Mouse (Mus musculus) neural tube, embryonic 10.5 days (tissue): Measurements from ENCODE around the gene Npas1.

ENCODE experiments used
- DNase-seq: peaks from one replicate; pipeline ENCODE4 v3.0.0-alpha.2; 2017; ENCODE audit warnings: low spot score; ENCODE audit errors: extremely low spot score

The Npas1 gene

GRCm38 (mm10) chr7:16471549-16471948 lies 6.0 kb downstream of the Npas1 start:
- DNase-seq, result no peak

DNA sequence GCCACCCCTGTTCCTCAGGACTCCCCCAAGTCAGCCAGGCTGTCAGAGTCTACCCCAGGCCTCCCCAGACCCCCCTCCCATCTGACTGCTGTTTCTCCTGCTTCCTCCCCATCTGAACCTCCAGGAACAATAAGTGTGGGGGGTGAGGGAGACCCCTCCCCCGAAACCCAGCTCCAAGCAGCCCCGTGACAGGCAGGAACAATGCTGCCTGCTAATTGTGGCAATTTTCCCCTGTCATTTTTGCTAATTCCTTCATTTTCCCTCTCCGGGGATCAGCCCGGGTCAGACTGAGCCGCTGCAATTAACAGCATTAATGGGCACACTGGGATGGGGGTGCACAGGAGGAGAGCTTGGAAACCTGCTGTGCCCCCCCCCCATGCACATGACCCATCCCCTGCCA lies 9.4 kb downstream of the Npas1 start:
- DNase-seq, result no peak

- DNase-seq, result no peak
Observed at GRCm38 (mm10) chr7:16466565-16466964, 11.0 kb downstream of the Npas1 start.

DNA sequence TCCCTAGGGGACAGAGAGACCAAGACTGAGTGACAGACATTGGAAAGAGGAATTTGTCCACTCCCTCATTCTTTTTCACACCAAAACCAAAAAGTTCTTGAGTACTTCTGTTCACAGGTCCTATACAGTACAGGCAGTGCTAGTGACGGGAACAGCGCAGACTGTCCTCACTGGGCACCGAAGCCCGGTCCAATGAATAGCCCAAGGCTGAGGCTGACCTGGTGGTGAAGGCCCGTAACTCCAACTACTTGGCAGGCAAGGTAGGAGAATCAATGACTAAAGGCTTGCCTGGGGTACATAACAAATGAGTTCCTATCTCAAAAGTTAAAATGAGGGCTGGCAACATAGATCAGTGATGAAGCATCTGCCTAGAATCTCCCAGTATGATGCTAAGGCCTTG lies 12.0 kb downstream of the Npas1 start:
- no peak for DNase-seq

DNA sequence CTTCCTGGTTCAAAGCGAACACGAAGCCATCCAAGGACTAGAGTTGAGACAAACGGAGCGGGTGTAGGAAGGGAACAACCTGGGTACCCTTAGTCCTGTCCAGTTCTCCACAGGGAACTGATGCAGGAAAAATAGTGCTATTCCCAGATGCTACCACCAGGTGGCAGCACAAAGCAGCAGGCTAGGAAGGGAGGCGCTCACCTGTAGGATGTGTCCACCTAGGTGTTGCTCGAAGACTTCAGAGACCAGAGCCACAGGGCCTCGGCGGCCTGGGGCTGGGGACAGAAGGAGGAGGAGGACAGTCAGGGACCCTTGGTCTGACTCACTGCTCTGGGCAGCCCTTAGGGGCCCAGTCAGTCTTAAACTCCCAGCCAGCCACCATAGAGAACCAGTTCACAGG lies 12.4 kb downstream of the Npas1 start:
- peak; percentile 73 for DNase-seq

- peak; percentile 93 for DNase-seq
Observed at GRCm38 (mm10) chr7:16463214-16463613, 14.3 kb downstream of the Npas1 start.

- no peak for DNase-seq
Observed at GRCm38 (mm10) chr7:16461705-16462104, 15.8 kb downstream of the Npas1 start.

DNA sequence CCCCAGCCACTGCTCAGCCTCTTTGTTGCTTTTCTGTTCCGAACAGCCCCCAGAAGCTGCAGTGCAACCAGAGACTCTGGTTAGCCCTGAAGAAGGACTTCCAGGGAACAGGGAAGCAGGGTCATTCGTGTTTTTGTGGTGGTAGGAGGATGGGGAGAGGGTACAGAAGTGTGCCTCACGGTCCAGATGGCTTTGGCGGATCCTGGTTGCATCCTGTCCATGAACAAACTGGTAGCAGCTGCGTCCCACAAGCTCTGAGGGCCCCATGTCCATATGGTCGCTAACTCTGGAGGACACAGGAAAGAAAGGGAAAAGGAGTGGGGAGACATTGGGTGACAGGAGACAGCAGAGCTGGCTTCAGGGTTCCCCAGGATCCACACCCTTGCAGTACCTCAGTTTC lies 16.4 kb downstream of the Npas1 start:
- DNase-seq, result no peak

DNA sequence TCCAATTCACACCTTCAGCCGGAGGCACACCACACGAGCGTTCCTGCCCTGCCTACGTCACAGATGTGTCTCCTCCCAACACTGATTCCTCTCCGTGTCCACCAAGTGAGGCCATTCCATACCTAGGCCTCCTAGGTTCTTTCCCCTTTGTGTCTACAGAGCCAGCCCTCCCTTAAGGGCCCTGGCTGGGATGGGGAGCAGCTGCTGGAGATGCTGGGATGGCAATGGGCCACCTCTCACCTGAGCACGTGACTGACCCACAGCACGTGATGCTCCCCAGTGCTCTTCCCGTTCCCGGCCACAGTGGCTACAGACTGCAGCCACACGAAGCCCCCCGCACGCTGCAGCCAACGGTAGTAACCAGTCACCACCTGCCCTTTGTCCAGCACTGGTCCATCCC lies 17.0 kb downstream of the Npas1 start:
- DNase-seq, result no peak

DNA sequence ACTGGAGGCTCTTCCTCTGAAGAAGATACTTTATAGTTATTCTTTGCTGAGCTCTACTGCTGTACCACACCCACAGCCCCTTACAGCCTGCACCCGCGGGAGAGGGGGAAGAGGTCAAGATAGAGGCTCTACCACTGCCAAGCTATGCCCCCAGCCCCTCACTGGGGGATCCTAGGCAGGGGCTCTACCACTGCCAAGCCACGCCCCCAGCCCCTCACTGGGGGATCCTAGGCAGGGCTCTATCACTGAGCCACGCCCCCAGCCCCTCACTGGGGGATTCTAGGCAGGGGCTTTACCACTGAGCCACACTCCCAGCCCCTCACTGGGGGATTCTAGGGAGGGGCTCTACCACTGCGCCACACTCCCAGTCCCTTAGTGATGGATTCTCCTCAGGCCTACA lies 21.2 kb downstream of the Npas1 start:
- DNase-seq, result no peak

DNA sequence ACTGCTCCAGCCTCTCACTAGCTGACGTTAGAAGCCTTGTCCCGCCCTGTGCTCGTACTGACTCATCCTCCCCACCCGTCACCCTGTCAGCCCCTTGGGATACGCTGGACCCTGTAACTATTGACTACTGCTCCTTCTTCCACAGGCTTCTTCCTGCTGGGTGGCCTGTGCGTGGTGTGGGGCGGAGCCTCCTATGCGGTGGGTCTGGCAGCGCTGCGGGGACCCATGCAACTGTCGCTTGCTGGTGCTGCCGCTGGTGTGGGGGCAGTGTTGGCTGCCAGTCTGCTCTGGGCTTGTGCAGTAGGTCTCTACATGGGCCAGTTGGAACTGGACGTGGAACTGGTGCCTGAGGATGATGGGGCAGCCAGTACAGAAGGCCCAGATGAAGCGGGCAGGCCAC lies 22.5 kb downstream of the Npas1 start:
- no peak for DNase-seq

DNA sequence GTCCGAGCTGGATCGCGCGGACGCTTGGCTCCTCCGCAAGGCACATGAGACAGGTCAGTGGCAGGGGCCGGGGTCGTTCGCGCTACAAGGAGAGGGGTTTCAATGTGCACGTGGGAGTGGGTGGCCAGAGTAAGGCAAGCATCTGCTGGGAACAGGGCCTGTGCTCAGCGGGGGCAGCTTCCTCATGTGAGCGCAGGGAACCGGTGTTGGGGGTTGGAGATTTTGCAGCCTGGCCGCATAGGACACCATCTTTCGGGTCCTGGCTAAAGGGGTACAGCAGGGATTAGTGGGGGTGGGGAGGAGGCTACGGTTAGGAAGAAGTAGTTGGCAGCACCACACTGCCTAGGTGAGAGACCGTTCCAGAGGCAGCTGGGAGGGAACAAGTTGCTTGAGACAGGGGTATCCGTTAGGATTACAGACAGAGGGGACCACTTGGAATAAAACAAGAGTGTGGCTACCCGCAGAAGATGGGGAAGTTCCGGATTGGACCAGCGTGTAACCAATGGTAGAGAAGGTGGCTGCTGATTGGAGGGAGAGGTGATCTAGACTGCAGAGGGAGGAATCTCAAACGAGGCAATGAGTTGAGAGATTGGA lies 24.3 kb downstream of the Npas1 start:
- peak; percentile 77 for DNase-seq

- no peak for DNase-seq
Observed at GRCm38 (mm10) chr7:16452587-16453073, 24.9 kb downstream of the Npas1 start, which contains the start of gene Tmem160. Gene Tmem160, plus strand, starts transcription at chr7:16452779.

DNA sequence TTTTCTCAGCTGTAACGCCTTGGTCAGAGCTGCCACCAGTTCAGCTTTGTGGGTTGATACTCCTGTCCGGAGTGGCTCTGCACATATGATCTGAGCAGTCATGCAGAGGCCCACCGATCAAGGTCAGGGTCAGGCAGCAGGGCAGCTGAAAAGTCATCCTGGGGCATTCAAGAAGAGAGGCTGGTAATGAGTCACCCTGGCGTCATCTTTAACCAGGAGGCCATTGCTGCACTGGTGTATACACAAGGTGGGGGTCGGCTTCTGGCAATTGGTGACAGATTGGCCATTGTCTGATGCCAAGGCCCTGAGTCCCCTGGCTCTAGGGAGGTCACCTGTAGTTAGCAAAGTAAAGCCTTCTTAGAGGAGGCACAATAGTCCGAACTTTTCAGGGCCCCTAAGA lies 25.9 kb downstream of the Npas1 start:
- no peak for DNase-seq

GRCm38 (mm10) chr7:16441241-16441640 lies 36.3 kb downstream of the Npas1 start:
- no peak for DNase-seq

- no peak for DNase-seq
Observed at GRCm38 (mm10) chr7:16435088-16435487, 42.4 kb downstream of the Npas1 start.

- no peak for DNase-seq
Observed at GRCm38 (mm10) chr7:16433352-16433971, 44.1 kb downstream of the Npas1 start.

DNA sequence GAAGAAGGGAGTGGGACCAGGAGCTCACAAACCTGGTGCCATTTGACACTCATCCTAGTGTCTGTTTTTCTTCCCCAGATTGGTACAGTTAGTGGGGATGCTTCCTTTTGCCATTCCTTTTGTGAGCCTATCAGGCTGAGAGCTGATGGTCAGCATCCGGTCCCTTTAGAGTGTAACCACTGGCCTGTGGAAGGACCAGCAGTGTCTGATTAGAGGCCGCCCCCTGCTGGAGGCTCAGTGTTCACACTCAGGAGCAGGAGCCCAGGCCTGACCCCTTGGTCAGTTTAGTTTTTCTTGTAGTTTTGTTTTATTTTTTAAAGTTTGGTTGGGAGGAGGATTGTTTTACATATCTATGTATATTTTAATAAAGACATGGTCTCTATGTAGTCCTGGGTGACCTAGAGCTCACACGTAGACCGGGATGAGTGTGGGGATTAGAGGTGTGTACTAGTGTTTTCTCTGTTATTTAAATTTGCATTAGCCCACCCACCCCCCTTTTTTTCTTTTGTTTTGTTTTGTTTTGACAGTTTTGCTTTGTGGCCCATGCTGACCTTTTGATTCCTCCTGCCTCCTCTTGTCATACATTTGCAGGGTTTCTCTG lies 51.3 kb downstream of the Npas1 start:
- DNase-seq, result peak; percentile 68

DNA sequence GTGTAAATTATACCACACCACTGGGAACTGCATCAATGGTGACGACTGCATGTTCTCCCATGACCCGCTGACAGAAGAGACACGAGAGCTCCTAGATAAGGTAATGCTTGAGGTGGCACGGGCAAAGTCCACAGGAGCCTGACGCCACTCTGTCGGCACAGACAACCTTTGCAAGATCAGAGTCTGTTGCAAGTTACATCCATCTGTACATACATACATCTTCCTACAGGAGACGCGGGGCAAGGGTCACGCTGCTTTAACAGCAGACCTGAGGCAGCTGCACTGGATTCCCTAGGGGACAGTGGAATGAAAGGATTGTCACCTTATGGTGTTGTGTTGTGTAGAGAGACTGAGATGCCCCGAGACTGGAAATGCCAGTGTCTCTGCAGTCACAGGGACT lies 51.8 kb downstream of the Npas1 start:
- DNase-seq, result no peak

- DNase-seq, result no peak
Observed at GRCm38 (mm10) chr7:16423731-16424130, 53.8 kb downstream of the Npas1 start.

GRCm38 (mm10) chr7:16422222-16422856 lies 55.2 kb downstream of the Npas1 start:
- no peak for DNase-seq

DNA sequence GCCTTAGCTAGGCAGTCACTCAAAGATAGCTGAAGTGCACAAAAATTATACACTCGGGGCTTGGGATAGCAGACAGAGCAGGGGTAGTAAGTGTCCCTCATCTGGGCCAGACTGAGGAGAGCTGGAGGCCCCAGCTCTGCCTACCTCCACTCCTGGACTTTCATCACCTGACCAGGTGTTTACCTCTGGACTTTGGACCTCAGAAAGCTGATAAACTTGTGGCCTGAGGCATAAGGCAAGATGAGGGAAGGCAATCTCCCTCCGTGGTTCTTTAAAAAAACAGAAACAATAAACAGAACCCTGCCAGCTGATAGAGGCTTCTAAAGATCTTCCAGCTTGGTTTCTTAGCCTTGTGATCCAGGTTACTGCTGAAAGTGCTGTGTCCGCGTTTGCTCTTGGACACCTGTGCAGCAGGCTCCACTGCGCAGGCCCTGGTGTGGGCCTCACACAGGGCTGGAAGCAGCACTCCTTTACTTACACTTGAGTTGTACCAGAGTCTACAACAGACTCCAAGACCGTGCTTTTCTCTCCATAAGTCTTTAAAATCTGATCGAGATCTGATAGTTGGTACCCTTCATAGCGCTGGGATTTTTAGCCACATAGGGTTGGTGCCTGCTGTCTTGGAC lies 56.9 kb downstream of the Npas1 start:
- DNase-seq, result no peak
